21 mouse cellular contexts compared by ENCODE assay signal in genomic region chr17:37062101-37062641, GRCm38 (mm10). TPM values are rescaled to one million over a fixed set of nuclear protein-coding genes. Genes with fewer than 3 reads are reported as not detected.
DNase-seq lines count a peak whose midpoint lies in the region; ATAC-seq and TF ChIP-seq lines count a peak whose summit lies in the region.
"Had no signal": no experiment of that assay in that cellular context is flagged by ENCODE, and none has a peak within 500 bp of the region (broad histone marks: within the 10 kb centered on the region; RNA-seq: fewer than 3 reads in every experiment).

No protein-coding gene starts in this region.

- H3K9ac ChIP-seq in stomach, embryonic 16.5 days (ENCODE audit: low read length), result no peak overlapping the region
- no peak overlapping the region for H3K9ac ChIP-seq in stomach, postnatal 0 days (ENCODE audit: low read length)
- H3K9ac ChIP-seq in forebrain, embryonic 15.5 days (replicated peaks), result no peak overlapping the region
- H3K9ac ChIP-seq: embryonic facial prominence, embryonic 12.5 days; heart, embryonic 15.5 days; hindbrain, embryonic 12.5 days; neural tube, embryonic 15.5 days had no signal

- no peak for TF ChIP-seq CTCF in left cerebral cortex, adult 2 months (IDR thresholded peaks at IDR 0.05)
- TF ChIP-seq CTCF in stomach, postnatal 0 days (IDR thresholded peaks at IDR 0.05; ENCODE audit: low read depth), result no peak

- H3K9me3 ChIP-seq in stomach, embryonic 16.5 days (replicated peaks; ENCODE audit: control insufficient read depth, low read length), result no peaks in the 10 kb centered on the region
- no peaks in the 10 kb centered on the region for H3K9me3 ChIP-seq in stomach, postnatal 0 days (ENCODE audit: control insufficient read depth, low read length)
- no peaks in the 10 kb centered on the region for H3K9me3 ChIP-seq in forebrain, embryonic 15.5 days
- H3K9me3 ChIP-seq: embryonic facial prominence, embryonic 12.5 days; heart, embryonic 15.5 days; hindbrain, embryonic 12.5 days; neural tube, embryonic 15.5 days had no signal

- no peak overlapping the region for H3K4me2 ChIP-seq in stomach, embryonic 16.5 days (ENCODE audit: low read depth, low read length)
- no peak overlapping the region for H3K4me2 ChIP-seq in stomach, postnatal 0 days (replicated peaks; ENCODE audit: low read depth)
- H3K4me2 ChIP-seq in forebrain, embryonic 15.5 days (replicated peaks), result no peak overlapping the region
- H3K4me2 ChIP-seq: embryonic facial prominence, embryonic 12.5 days; heart, embryonic 15.5 days; hindbrain, embryonic 12.5 days; neural tube, embryonic 15.5 days had no signal

- no peaks in the 10 kb centered on the region; the same call in 1 of the 2 replicates for H3K36me3 ChIP-seq in stomach, embryonic 16.5 days (ENCODE audit: control insufficient read depth, insufficient read depth, low read length)
- H3K36me3 ChIP-seq in stomach, postnatal 0 days (ENCODE audit: control insufficient read depth, insufficient read depth, low read length), result peaks cover 4% of the 10 kb centered on the region
- peaks cover 87% of the 10 kb centered on the region for H3K36me3 ChIP-seq in forebrain, embryonic 15.5 days

- no peak overlapping the region for H3K4me3 ChIP-seq in left cerebral cortex, adult 2 months
- H3K4me3 ChIP-seq in stomach, embryonic 16.5 days (replicated peaks; ENCODE audit: low read length), result no peak overlapping the region
- no peak overlapping the region for H3K4me3 ChIP-seq in stomach, postnatal 0 days (ENCODE audit: low read depth, low read length)
- no peak overlapping the region for H3K4me3 ChIP-seq in forebrain, embryonic 15.5 days
- H3K4me3 ChIP-seq: embryonic facial prominence, embryonic 12.5 days; heart, embryonic 15.5 days; hindbrain, embryonic 12.5 days; neural tube, embryonic 15.5 days had no signal

- no peaks in the 10 kb centered on the region for H3K4me1 ChIP-seq in stomach, embryonic 16.5 days (ENCODE audit: control insufficient read depth, insufficient read depth, low read length)
- H3K4me1 ChIP-seq in stomach, postnatal 0 days (replicated peaks; ENCODE audit: control insufficient read depth, insufficient read depth), result no peaks in the 10 kb centered on the region
- H3K4me1 ChIP-seq in forebrain, embryonic 15.5 days, result peaks cover 29% of the 10 kb centered on the region
- H3K4me1 ChIP-seq: embryonic facial prominence, embryonic 12.5 days; heart, embryonic 15.5 days; hindbrain, embryonic 12.5 days; neural tube, embryonic 15.5 days had no signal

- intact Hi-C loops in left cerebral cortex, adult 2 months (cut with DNase I), result no loop called here
- intact Hi-C loops in left cerebral cortex, postnatal 14 days (cut with DNase I), result no loop called here

- 78% methylated on average over 10 of the region's 10 CpGs for WGBS in stomach, embryonic 16.5 days
- 53% methylated on average over 10 of the region's 10 CpGs for WGBS in stomach, postnatal 0 days
- WGBS in forebrain, embryonic 15.5 days, result 42% methylated on average over 10 of the region's 10 CpGs

- peak overlapping the region; percentile 80 for H3K27ac ChIP-seq in left cerebral cortex, adult 2 months
- H3K27ac ChIP-seq in stomach, embryonic 16.5 days (ENCODE audit: low read length), result no peak overlapping the region
- H3K27ac ChIP-seq in stomach, postnatal 0 days (replicated peaks), result no peak overlapping the region
- H3K27ac ChIP-seq in forebrain, embryonic 15.5 days (replicated peaks), result peak overlapping the region; percentile 55
- H3K27ac ChIP-seq: embryonic facial prominence, embryonic 12.5 days; heart, embryonic 15.5 days; hindbrain, embryonic 12.5 days; neural tube, embryonic 15.5 days had no signal

- no peak for TF ChIP-seq EP300 in stomach, postnatal 0 days (optimal IDR thresholded peaks at IDR 0.05)

- no peaks in the 10 kb centered on the region for H3K27me3 ChIP-seq in stomach, embryonic 16.5 days (ENCODE audit: control insufficient read depth, insufficient read depth, low read length)
- H3K27me3 ChIP-seq in stomach, postnatal 0 days (ENCODE audit: control insufficient read depth, insufficient read depth, low read length), result no peaks in the 10 kb centered on the region
- no peaks in the 10 kb centered on the region for H3K27me3 ChIP-seq in forebrain, embryonic 15.5 days
- H3K27me3 ChIP-seq: CH12.LX; embryonic facial prominence, embryonic 12.5 days; heart, embryonic 15.5 days; hindbrain, embryonic 12.5 days; neural tube, embryonic 15.5 days had no signal

- peak; percentile 37; the same call in 1 of the 2 replicates for ATAC-seq in stomach, embryonic 16.5 days (ENCODE audit: insufficient read depth, low FRiP score)
- no peak for ATAC-seq in stomach, postnatal 0 days (ENCODE audit: low FRiP score, low TSS enrichment)
- peak; percentile 59; the same call in 1 of the 2 replicates for ATAC-seq in forebrain, embryonic 15.5 days (replicated peaks)
- ATAC-seq: intestine, embryonic 16.5 days had no signal

- peak in 1 of 2 experiments; percentile 57 for DNase-seq in left cerebral cortex, adult 2 months (ENCODE audit: extremely low spot score in 1 of 2, low spot score in 2 of 2)
- no peak for DNase-seq in left cerebral cortex, postnatal 14 days (ENCODE audit: low spot score in 2 of 2)
- no peak for DNase-seq in stomach, postnatal 0 days (ENCODE audit: low spot score)
- DNase-seq in kidney, adult 9 months, result no peak
- no peak for DNase-seq in spleen, adult 12 weeks (ENCODE audit: low spot score)
- DNase-seq: adrenal gland, adult 2 months; cerebellum, postnatal 14 days; kidney, postnatal 14 days; thymus, postnatal 14 days had no signal

RNA-seq across cellular contexts. Expression of gene Gabbr1, which starts 16.4 kb away (rescaled TPM):
- 100 to 1,000 TPM; 687 to 720 TPM for total RNA-seq in left cerebral cortex, adult 2 months (2021)
- total RNA-seq in left cerebral cortex, postnatal 14 days (2021), result 100 to 1,000 TPM; 629 to 637 TPM
- 7.2 and 7.5 TPM in 2 replicates for polyA plus RNA-seq in stomach, embryonic 16.5 days (2015; fragmentation: Nextera tagmentation; extraction: Ambion mirVana)
- 3.8 and 4.3 TPM in 2 replicates for polyA plus RNA-seq in stomach, postnatal 0 days (2015; fragmentation: Nextera tagmentation; extraction: Ambion mirVana)
- polyA plus RNA-seq in forebrain, embryonic 15.5 days (2015; fragmentation: Nextera tagmentation; extraction: Ambion mirVana), result 50.9 and 53.1 TPM in 2 replicates

RNA-seq across cellular contexts. Expression of gene Olfr90, which starts 26.1 kb away (rescaled TPM):
- under 1 TPM in 1 of 2 experiments, not detected in 1; 0.12 TPM for total RNA-seq in left cerebral cortex, adult 2 months (2021)
- total RNA-seq in left cerebral cortex, postnatal 14 days (2021), result under 1 TPM in 1 of 2 experiments, not detected in 1; 0.13 TPM
- polyA plus RNA-seq in stomach, embryonic 16.5 days (2015; fragmentation: Nextera tagmentation; extraction: Ambion mirVana), result not detected in 2 replicates
- polyA plus RNA-seq in stomach, postnatal 0 days (2015; fragmentation: Nextera tagmentation; extraction: Ambion mirVana), result not detected in 2 replicates
- polyA plus RNA-seq in forebrain, embryonic 15.5 days (2015; fragmentation: Nextera tagmentation; extraction: Ambion mirVana), result not detected in 2 replicates
- total RNA-seq: adrenal gland, adult 2 months; CH12.LX; granulocyte monocyte progenitor cell, adult 5-6 weeks; megakaryocyte progenitor cell, adult 5-6 weeks had no signal
- polyA plus RNA-seq: adrenal gland, adult 2 months; embryonic facial prominence, embryonic 12.5 days; heart, embryonic 15.5 days; intestine, embryonic 16.5 days; limb, embryonic 11.5 days; liver, embryonic 16.5 days; neural tube, embryonic 15.5 days had no signal

RNA-seq across cellular contexts. Expression of gene Olfr91, which starts 35.9 kb away (rescaled TPM):
- total RNA-seq in left cerebral cortex, adult 2 months (2021), result not detected
- total RNA-seq in left cerebral cortex, postnatal 14 days (2021), result not detected
- polyA plus RNA-seq in stomach, embryonic 16.5 days (2015; fragmentation: Nextera tagmentation; extraction: Ambion mirVana), result not detected in 2 replicates
- not detected in 2 replicates for polyA plus RNA-seq in stomach, postnatal 0 days (2015; fragmentation: Nextera tagmentation; extraction: Ambion mirVana)
- polyA plus RNA-seq in forebrain, embryonic 15.5 days (2015; fragmentation: Nextera tagmentation; extraction: Ambion mirVana), result not detected in 2 replicates
- total RNA-seq: adrenal gland, adult 2 months; CH12.LX; granulocyte monocyte progenitor cell, adult 5-6 weeks; megakaryocyte progenitor cell, adult 5-6 weeks had no signal
- polyA plus RNA-seq: adrenal gland, adult 2 months; embryonic facial prominence, embryonic 12.5 days; heart, embryonic 15.5 days; intestine, embryonic 16.5 days; limb, embryonic 11.5 days; liver, embryonic 16.5 days; neural tube, embryonic 15.5 days had no signal

RNA-seq across cellular contexts. Expression of gene Mog, which starts 39.0 kb away (rescaled TPM):
- total RNA-seq in left cerebral cortex, adult 2 months (2021), result 10 to 100 TPM; 29.1 to 29.2 TPM
- 10 to 100 TPM; 23.9 to 46.1 TPM for total RNA-seq in left cerebral cortex, postnatal 14 days (2021)
- polyA plus RNA-seq in stomach, embryonic 16.5 days (2015; fragmentation: Nextera tagmentation; extraction: Ambion mirVana), result 0.21 TPM in 1 of 2 replicates, not detected in the other
- polyA plus RNA-seq in stomach, postnatal 0 days (2015; fragmentation: Nextera tagmentation; extraction: Ambion mirVana), result 0.08 TPM in 1 of 2 replicates, not detected in the other
- 1.9 and 2.4 TPM in 2 replicates for polyA plus RNA-seq in forebrain, embryonic 15.5 days (2015; fragmentation: Nextera tagmentation; extraction: Ambion mirVana)
- total RNA-seq: adrenal gland, adult 2 months; CH12.LX; granulocyte monocyte progenitor cell, adult 5-6 weeks; megakaryocyte progenitor cell, adult 5-6 weeks had no signal
- polyA plus RNA-seq: adrenal gland, adult 2 months; heart, embryonic 15.5 days; intestine, embryonic 16.5 days; liver, embryonic 16.5 days had no signal

RNA-seq across cellular contexts. Expression of gene Olfr92, which starts 57.7 kb away (rescaled TPM):
- total RNA-seq in left cerebral cortex, adult 2 months (2021), result not detected
- total RNA-seq in left cerebral cortex, postnatal 14 days (2021), result not detected
- not detected in 2 replicates for polyA plus RNA-seq in stomach, embryonic 16.5 days (2015; fragmentation: Nextera tagmentation; extraction: Ambion mirVana)
- polyA plus RNA-seq in stomach, postnatal 0 days (2015; fragmentation: Nextera tagmentation; extraction: Ambion mirVana), result not detected in 2 replicates
- not detected in 2 replicates for polyA plus RNA-seq in forebrain, embryonic 15.5 days (2015; fragmentation: Nextera tagmentation; extraction: Ambion mirVana)
- total RNA-seq: adrenal gland, adult 2 months; CH12.LX; granulocyte monocyte progenitor cell, adult 5-6 weeks; megakaryocyte progenitor cell, adult 5-6 weeks had no signal
- polyA plus RNA-seq: adrenal gland, adult 2 months; embryonic facial prominence, embryonic 12.5 days; heart, embryonic 15.5 days; hindbrain, embryonic 12.5 days; intestine, embryonic 16.5 days; limb, embryonic 11.5 days; liver, embryonic 16.5 days; neural tube, embryonic 15.5 days had no signal

Comparison
In these comparisons a context has a peak if more than half of its experiments do, and no peak if none do; other contexts are left out.
1. H3K27ac ChIP-seq: peak in left cerebral cortex, adult 2 months (single experiment) and forebrain, embryonic 15.5 days (single experiment); none in stomach, embryonic 16.5 days (single experiment) and stomach, postnatal 0 days (single experiment).